Comparison of ENCODE assay signal across 8 mouse cellular contexts in the genomic region with DNA sequence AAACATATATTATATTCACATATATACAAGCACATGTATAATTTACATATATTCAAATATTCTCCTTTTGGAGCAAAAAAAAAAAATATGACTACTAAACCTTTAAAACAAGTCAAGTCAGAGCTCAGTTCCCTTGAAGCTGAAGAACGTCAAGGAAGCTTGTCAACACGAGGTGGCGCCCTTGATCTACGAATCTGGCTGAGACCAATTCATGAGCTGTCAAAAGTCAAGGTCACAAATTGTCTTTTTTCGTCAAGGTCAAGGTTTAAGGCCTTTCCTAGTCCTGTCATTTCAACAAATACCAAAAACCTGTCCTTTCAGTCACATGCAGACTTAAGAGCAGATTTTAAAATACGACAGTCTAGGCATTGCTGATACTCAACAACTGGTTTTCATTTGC. TPM values are rescaled to one million over a fixed set of nuclear protein-coding genes. Genes with fewer than 3 reads are reported as not detected.
DNase-seq lines count a peak whose midpoint lies in the region; ATAC-seq and TF ChIP-seq lines count a peak whose summit lies in the region.

No protein-coding gene starts in this region.

- no peak for ATAC-seq in cerebellum, adult (ENCODE audit: insufficient number of reproducible peaks, low FRiP score, low TSS enrichment)
- no peak for ATAC-seq in lung, postnatal 0 days

- H3K36me3 ChIP-seq in lung, postnatal 0 days (ENCODE audit: insufficient read depth, low read length): no peaks in the 10 kb centered on the region

- H3K9ac ChIP-seq in lung, postnatal 0 days (replicated peaks; ENCODE audit: low read depth): no peak overlapping the region

- no peak overlapping the region for H3K4me2 ChIP-seq in lung, postnatal 0 days (replicated peaks; ENCODE audit: low read depth, low read length)

- no peak for TF ChIP-seq EP300 in lung, postnatal 0 days (IDR thresholded peaks at IDR 0.05)

- H3K4me1 ChIP-seq in lung, postnatal 0 days (ENCODE audit: insufficient read depth, low read depth, low read length): no peaks in the 10 kb centered on the region

- DNase-seq in cerebellum, adult 11 months: peak; percentile 33
- DNase-seq in CD4-positive helper T cell, adult 2 months (ENCODE audit: low read depth, low spot score): peak; percentile 75
- DNase-seq in c-Kit-positive CD71-positive TER-119-negative erythroid progenitor cells, embryonic 14.5 days (ENCODE audit: low read depth): peak; percentile 42
- peak; percentile 61 to 77 for DNase-seq in frontal cortex, postnatal 36 days (ENCODE audit: low spot score in 2 of 2)
- peak; percentile 93 to 94 for DNase-seq in kidney, postnatal 4 days
- peak; percentile 82 for DNase-seq in lung, postnatal 0 days (ENCODE audit: low spot score)
- peak; percentile 68 to 87 for DNase-seq in spleen, postnatal 4 days (ENCODE audit: low spot score in 2 of 2)

- peak; percentile 88 for TF ChIP-seq CTCF in lung, postnatal 0 days (IDR thresholded peaks at IDR 0.05)

- no peak overlapping the region for H3K27ac ChIP-seq in lung, postnatal 0 days (ENCODE audit: low read length)

- no peak overlapping the region for H3K4me3 ChIP-seq in lung, postnatal 0 days (ENCODE audit: low read depth, low read length)

- under 1% methylated on average over 6 of the region's 6 CpGs for WGBS in lung, postnatal 0 days

- H3K27me3 ChIP-seq in lung, postnatal 0 days (replicated peaks; ENCODE audit: insufficient read depth, low read length): peaks cover 83% of the 10 kb centered on the region

- H3K9me3 ChIP-seq in lung, postnatal 0 days (ENCODE audit: low read length): no peaks in the 10 kb centered on the region

RNA-seq across cellular contexts. Expression of a gene that starts 3.7 kb away (rescaled TPM):
- 0.12 TPM in 1 of 2 replicates, not detected in the other for polyA plus RNA-seq in lung, postnatal 0 days (2015; fragmentation: Nextera tagmentation; extraction: Ambion mirVana)

RNA-seq across cellular contexts. Expression of a gene that starts 11.3 kb away (rescaled TPM):
- not detected in 2 replicates for polyA plus RNA-seq in lung, postnatal 0 days (2015; fragmentation: Nextera tagmentation; extraction: Ambion mirVana)

RNA-seq across cellular contexts. Expression of a gene that starts 16.3 kb away (rescaled TPM):
- not detected in 2 replicates for polyA plus RNA-seq in lung, postnatal 0 days (2015; fragmentation: Nextera tagmentation; extraction: Ambion mirVana)

RNA-seq across cellular contexts. Expression of a gene that starts 26.1 kb away (rescaled TPM):
- 0.06 and 0.07 TPM in 2 replicates for polyA plus RNA-seq in lung, postnatal 0 days (2015; fragmentation: Nextera tagmentation; extraction: Ambion mirVana)

RNA-seq across cellular contexts. Expression of a gene that starts 35.3 kb away (rescaled TPM):
- polyA plus RNA-seq in lung, postnatal 0 days (2015; fragmentation: Nextera tagmentation; extraction: Ambion mirVana): 7.5 and 8.7 TPM in 2 replicates

Comparison
In these comparisons a context has a peak if more than half of its experiments do, and no peak if none do; other contexts are left out.
1. DNase-seq: peak in every context shown above with its lines; median percentile 94 in kidney, postnatal 4 days; 82 in lung, postnatal 0 days; 78 in spleen, postnatal 4 days; 75 in CD4-positive helper T cell, adult 2 months; 69 in frontal cortex, postnatal 36 days; 42 in c-Kit-positive CD71-positive TER-119-negative erythroid progenitor cells, embryonic 14.5 days; 33 in cerebellum, adult 11 months.